Mouse (Mus musculus): ENCODE results near the gene Jpt1.
"Not testable (repeated sequence)": the region's sequence is repeated elsewhere in the genome, so short reads cannot be mapped to it uniquely, and the experiment has no call there.

The Jpt1 gene

GRCm38 (mm10) chr11:115475025-115475757 is 39.0 kb downstream of the Jpt1 start, which contains the start of gene Armc7:
Gene Armc7 (plus strand): TSS chr11:115475667.
- DNase-seq (ENCODE audit: low spot score), result peak; percentile 94

GRCm38 (mm10) chr11:115473626-115474275 is 40.4 kb downstream of the Jpt1 start:
- DNase-seq (ENCODE audit: low spot score), result peak; percentile 88

- DNase-seq (ENCODE audit: low spot score), result peak; percentile 62
Measured at GRCm38 (mm10) chr11:115472183-115472582, 42.0 kb downstream of the Jpt1 start.

GRCm38 (mm10) chr11:115467217-115467618 is 47.0 kb downstream of the Jpt1 start:
- DNase-seq (ENCODE audit: low spot score), result no peak

- no peak for DNase-seq (ENCODE audit: low spot score)
Measured at GRCm38 (mm10) chr11:115464851-115465250, 49.3 kb downstream of the Jpt1 start.

GRCm38 (mm10) chr11:115463397-115463796 is 50.8 kb downstream of the Jpt1 start:
- no peak for DNase-seq (ENCODE audit: low spot score)

GRCm38 (mm10) chr11:115462243-115462891 is 51.8 kb downstream of the Jpt1 start, which contains the start of gene Slc16a5:
Gene Slc16a5 (plus strand): TSS chr11:115462474.
- no peak for DNase-seq (ENCODE audit: low spot score)

GRCm38 (mm10) chr11:115461846-115462242 is 52.3 kb downstream of the Jpt1 start:
- no peak for DNase-seq (ENCODE audit: low spot score)

- DNase-seq (ENCODE audit: low spot score), result no peak
Measured at GRCm38 (mm10) chr11:115460976-115461375, 53.2 kb downstream of the Jpt1 start.

GRCm38 (mm10) chr11:115457405-115457804 is 56.8 kb downstream of the Jpt1 start:
- DNase-seq (ENCODE audit: low spot score), result no peak

- DNase-seq (ENCODE audit: low spot score), result no peak
Measured at GRCm38 (mm10) chr11:115456182-115456581, 58.0 kb downstream of the Jpt1 start.

GRCm38 (mm10) chr11:115455619-115456018 is 58.6 kb downstream of the Jpt1 start:
- no peak for DNase-seq (ENCODE audit: low spot score)

- not testable (repeated sequence) for DNase-seq (ENCODE audit: low spot score)
Measured at GRCm38 (mm10) chr11:115454822-115455221, 59.4 kb downstream of the Jpt1 start.

GRCm38 (mm10) chr11:115453306-115453705 is 60.9 kb downstream of the Jpt1 start:
- no peak for DNase-seq (ENCODE audit: low spot score)

- no peak for DNase-seq (ENCODE audit: low spot score)
Measured at GRCm38 (mm10) chr11:115452281-115452860, 61.8 kb downstream of the Jpt1 start.

GRCm38 (mm10) chr11:115451781-115452241 is 62.4 kb downstream of the Jpt1 start:
- DNase-seq (ENCODE audit: low spot score), result no peak

- no peak for DNase-seq (ENCODE audit: low spot score)
Measured at GRCm38 (mm10) chr11:115450176-115450575, 64.0 kb downstream of the Jpt1 start.

GRCm38 (mm10) chr11:115448998-115449397 is 65.2 kb downstream of the Jpt1 start:
- DNase-seq (ENCODE audit: low spot score), result peak; percentile 73

- DNase-seq (ENCODE audit: low spot score), result peak; percentile 68
Measured at GRCm38 (mm10) chr11:115448075-115448474, 66.1 kb downstream of the Jpt1 start.
